Mouse (Mus musculus) forebrain, embryonic 15.5 days (tissue): ENCODE measurements around the gene Ddx24. TPM values are rescaled to one million over a fixed set of nuclear protein-coding genes. Genes with fewer than 3 reads are reported as not detected.

Experiments used
- ATAC-seq: fragments of 200-750 bp; cut with Nextera tagmentation; replicated peaks from 2 replicates; pipeline ENCODE4 v1.8.0; 2017; ENCODE audit warnings: mild to moderate bottlenecking, moderate TSS enrichment, moderate library complexity
- H3K27ac ChIP-seq: fragments of 300-500 bp; sonication (generic); replicated peaks from 2 replicates; pipeline ENCODE4 v1.5.1; 2015; ENCODE audit warnings: mild to moderate bottlenecking, inconsistent platforms
- H3K27me3 ChIP-seq: fragments of 300-500 bp; sonication (generic); 2 replicates; pipeline ENCODE4 v1.6.1; 2015; ENCODE audit warnings: inconsistent platforms
- H3K36me3 ChIP-seq: fragments of 300-500 bp; sonication (generic); 2 replicates; pipeline ENCODE4 v1.6.1; 2015; ENCODE audit warnings: mild to moderate bottlenecking, inconsistent platforms
- H3K4me1 ChIP-seq: fragments of 300-500 bp; sonication (generic); 2 replicates; pipeline ENCODE4 v1.6.1; 2015; ENCODE audit warnings: inconsistent platforms
- H3K4me2 ChIP-seq: fragments of 300-500 bp; sonication (generic); replicated peaks from 2 replicates; pipeline ENCODE4 v1.6.1; 2015; ENCODE audit warnings: mild to moderate bottlenecking, inconsistent platforms
- H3K4me3 ChIP-seq: fragments of 300-500 bp; sonication (generic); 2 replicates; pipeline ENCODE4 v1.5.1; 2015; ENCODE audit warnings: mild to moderate bottlenecking, inconsistent platforms
- H3K9ac ChIP-seq: fragments of 300-500 bp; sonication (generic); replicated peaks from 2 replicates; pipeline ENCODE4 v1.6.1; 2015; ENCODE audit warnings: mild to moderate bottlenecking, inconsistent platforms
- H3K9me3 ChIP-seq: fragments of 300-500 bp; sonication (generic); 2 replicates; pipeline ENCODE4 v1.6.1; 2016; ENCODE audit warnings: inconsistent platforms
- WGBS: fragments of 180-500 bp; shearing (Covaris S2); methylation state at CpG from one replicate; pipeline ENCODE4 v1.1.7; 2015; ENCODE audit warnings: mixed read lengths; 5-methylcytosine and 5-hydroxymethylcytosine counted together
- polyA plus RNA-seq: library from polyadenylated mRNA; unstranded; fragments of >200 nt; fragmentation: Nextera tagmentation; extraction: Ambion mirVana; gene quantifications from 2 replicates; pipeline ENCODE4 v1.2.1, GENCODE M21; 2015

Gene Ddx24
- polyA plus RNA-seq, 1 experiment from 2014 or later = 153 TPM

- Histone ChIP-seq H3K4me1 (peaks cover 12% of the 10 kb centered on the region), H3K9me3 (no peaks in the 10 kb centered on the region), H3K27me3 (no peaks in the 10 kb centered on the region), H3K36me3 (no peaks in the 10 kb centered on the region), H3K4me2 (peak within 1 kb of the TSS; percentile 73), H3K9ac (peak within 1 kb of the TSS; percentile 94), H3K27ac (peak within 1 kb of the TSS; percentile 66), H3K4me3 (peak within 1 kb of the TSS; percentile 84)
- ATAC-seq = peak; percentile 100
- under 1% methylated on average over 58 of the region's 58 CpGs for WGBS
Observed at GRCm38 (mm10) chr12:103388505-103389347, 36.9 kb downstream of the Ddx24 start, which contains the start of gene Otub2. Gene Otub2, plus strand, starts transcription at chr12:103388682.

GRCm38 (mm10) chr12:103380226-103380625, 45.4 kb downstream of the Ddx24 start:
- H3K27me3 ChIP-seq = no peaks in the 10 kb centered on the region
- H3K27ac ChIP-seq = no peak overlapping the region
- H3K9ac ChIP-seq = no peak overlapping the region
- H3K9me3 ChIP-seq = no peaks in the 10 kb centered on the region
- WGBS = 82% methylated on average over 4 of the region's 4 CpGs
- no peak overlapping the region for H3K4me2 ChIP-seq
- peaks cover 12% of the 10 kb centered on the region for H3K4me1 ChIP-seq
- H3K36me3 ChIP-seq = no peaks in the 10 kb centered on the region
- ATAC-seq = no peak
- no peak overlapping the region for H3K4me3 ChIP-seq

- Histone ChIP-seq H3K4me3 (no peak overlapping the region), H3K36me3 (no peaks in the 10 kb centered on the region), H3K9me3 (no peaks in the 10 kb centered on the region), H3K4me1 (peaks cover 12% of the 10 kb centered on the region), H3K9ac (no peak overlapping the region), H3K27ac (0 out of 2 replicates have a peak overlapping the region, but pooled peaks have one; percentile 43), H3K4me2 (no peak overlapping the region), H3K27me3 (no peaks in the 10 kb centered on the region)
- 62% methylated on average over 4 of the region's 4 CpGs for WGBS
- ATAC-seq = peak; percentile 72
Observed at GRCm38 (mm10) chr12:103376774-103377173, 48.9 kb downstream of the Ddx24 start.

- H3K36me3 ChIP-seq = no peaks in the 10 kb centered on the region
- no peaks in the 10 kb centered on the region for H3K9me3 ChIP-seq
- 40% methylated on average over 5 of the region's 5 CpGs for WGBS
- no peak overlapping the region for H3K4me2 ChIP-seq
- ATAC-seq = peak; percentile 71
- no peak overlapping the region for H3K9ac ChIP-seq
- H3K27ac ChIP-seq = peak overlapping the region; percentile 43; the same call in 1 of the 2 replicates
- peaks cover 12% of the 10 kb centered on the region for H3K4me1 ChIP-seq
- H3K4me3 ChIP-seq = no peak overlapping the region
- H3K27me3 ChIP-seq = no peaks in the 10 kb centered on the region
Observed at GRCm38 (mm10) chr12:103376124-103376523, 49.5 kb downstream of the Ddx24 start.

GRCm38 (mm10) chr12:103373530-103374236, 51.9 kb downstream of the Ddx24 start:
- WGBS = 78% methylated on average over 8 of the region's 8 CpGs
- H3K9ac ChIP-seq = no peak overlapping the region

GRCm38 (mm10) chr12:103371711-103372110, 53.9 kb downstream of the Ddx24 start:
- H3K4me1 ChIP-seq = peaks cover 12% of the 10 kb centered on the region
- H3K4me2 ChIP-seq = no peak overlapping the region
- H3K27ac ChIP-seq = no peak overlapping the region
- ATAC-seq = no peak
- H3K27me3 ChIP-seq = no peaks in the 10 kb centered on the region
- WGBS = 29% methylated on average over 6 of the region's 6 CpGs
- H3K9me3 ChIP-seq = no peaks in the 10 kb centered on the region
- no peak overlapping the region for H3K4me3 ChIP-seq
- no peaks in the 10 kb centered on the region for H3K36me3 ChIP-seq
- no peak overlapping the region for H3K9ac ChIP-seq

More at GRCm38 (mm10) chr12:103373530-103374236, 51.9 kb downstream of the Ddx24 start:
- H3K9me3 ChIP-seq = no peaks in the 10 kb centered on the region
- no peak overlapping the region for H3K4me2 ChIP-seq
- no peaks in the 10 kb centered on the region for H3K36me3 ChIP-seq
- H3K4me1 ChIP-seq = peaks cover 12% of the 10 kb centered on the region
- no peaks in the 10 kb centered on the region for H3K27me3 ChIP-seq
- no peak overlapping the region for H3K27ac ChIP-seq
- ATAC-seq = no peak
- H3K4me3 ChIP-seq = no peak overlapping the region

- no peaks in the 10 kb centered on the region for H3K9me3 ChIP-seq
- H3K4me3 ChIP-seq = no peak overlapping the region
- WGBS = 84% methylated on average over 4 of the region's 4 CpGs
- H3K4me1 ChIP-seq = peaks cover 5% of the 10 kb centered on the region; the same call in 1 of the 2 replicates
- H3K27me3 ChIP-seq = no peaks in the 10 kb centered on the region
- H3K9ac ChIP-seq = no peak overlapping the region
- no peak for ATAC-seq
- no peak overlapping the region for H3K4me2 ChIP-seq
- H3K36me3 ChIP-seq = no peaks in the 10 kb centered on the region
- no peak overlapping the region for H3K27ac ChIP-seq
Observed at GRCm38 (mm10) chr12:103370861-103371260, 54.8 kb downstream of the Ddx24 start.

- 78% methylated on average over 2 of the region's 2 CpGs for WGBS
- H3K27ac ChIP-seq = no peak overlapping the region
- H3K4me2 ChIP-seq = no peak overlapping the region
- no peak for ATAC-seq
- H3K36me3 ChIP-seq = no peaks in the 10 kb centered on the region
- H3K9ac ChIP-seq = no peak overlapping the region
- no peak overlapping the region for H3K4me3 ChIP-seq
- no peaks in the 10 kb centered on the region for H3K27me3 ChIP-seq
- H3K4me1 ChIP-seq = peaks cover 4% of the 10 kb centered on the region; the same call in 1 of the 2 replicates
- no peaks in the 10 kb centered on the region for H3K9me3 ChIP-seq
Observed at GRCm38 (mm10) chr12:103368777-103369176, 56.9 kb downstream of the Ddx24 start.

- H3K27ac ChIP-seq = no peak overlapping the region
- no peak overlapping the region for H3K4me3 ChIP-seq
- no peaks in the 10 kb centered on the region for H3K27me3 ChIP-seq
- no peaks in the 10 kb centered on the region for H3K9me3 ChIP-seq
- H3K4me1 ChIP-seq = peaks cover 4% of the 10 kb centered on the region; the same call in 1 of the 2 replicates
- H3K36me3 ChIP-seq = no peaks in the 10 kb centered on the region
- H3K4me2 ChIP-seq = peak overlapping the region; percentile 30; the same call in 1 of the 2 replicates
- WGBS = 79% methylated on average over 7 of the region's 7 CpGs
- H3K9ac ChIP-seq = no peak overlapping the region
- peak; percentile 39 for ATAC-seq
Observed at GRCm38 (mm10) chr12:103368326-103368669, 57.3 kb downstream of the Ddx24 start.

GRCm38 (mm10) chr12:103367620-103368325, 57.9 kb downstream of the Ddx24 start:
- Histone ChIP-seq H3K4me1 (peaks cover 4% of the 10 kb centered on the region; the same call in 1 of the 2 replicates), H3K4me2 (peak overlapping the region; percentile 30; the same call in 1 of the 2 replicates), H3K36me3 (no peaks in the 10 kb centered on the region), H3K27ac (no peak overlapping the region), H3K9me3 (no peaks in the 10 kb centered on the region), H3K4me3 (no peak overlapping the region), H3K27me3 (no peaks in the 10 kb centered on the region), H3K9ac (peak overlapping the region; percentile 26; the same call in 1 of the 2 replicates)
- peak; percentile 77 for ATAC-seq
- WGBS = 17% methylated on average over 18 of the region's 18 CpGs

- Histone ChIP-seq H3K9me3 (no peaks in the 10 kb centered on the region), H3K27me3 (no peaks in the 10 kb centered on the region), H3K9ac (no peak overlapping the region), H3K4me2 (no peak overlapping the region), H3K27ac (no peak overlapping the region), H3K4me3 (no peak overlapping the region), H3K4me1 (peaks cover 4% of the 10 kb centered on the region; the same call in 1 of the 2 replicates), H3K36me3 (no peaks in the 10 kb centered on the region)
- ATAC-seq = no peak
- 80% methylated on average over 2 of the region's 2 CpGs for WGBS
Observed at GRCm38 (mm10) chr12:103367171-103367570, 58.5 kb downstream of the Ddx24 start.
